Mouse (Mus musculus): ENCODE data around the gene F830045P16Rik.

GRCm38 (mm10) chr2:129545596-129545995 lies 9.2 kb upstream of the F830045P16Rik start:
- no peak for TF ChIP-seq CTCF (IDR thresholded peaks at IDR 0.05; ENCODE audit: low read depth, low read length)
- no peak for TF ChIP-seq EP300 (IDR thresholded peaks at IDR 0.05; ENCODE audit: insufficient read depth, low read depth, low read length)

Measured in ES-Bruce4 (cell line).